Mouse (Mus musculus): ENCODE measurements around the gene Pgpep1l. TPM values are rescaled to one million over a fixed set of nuclear protein-coding genes. Genes with fewer than 3 reads are reported as not detected.

Gene Pgpep1l
- total and polyA plus RNA-seq, 2 experiments from 2014 or later: not detected

DNA sequence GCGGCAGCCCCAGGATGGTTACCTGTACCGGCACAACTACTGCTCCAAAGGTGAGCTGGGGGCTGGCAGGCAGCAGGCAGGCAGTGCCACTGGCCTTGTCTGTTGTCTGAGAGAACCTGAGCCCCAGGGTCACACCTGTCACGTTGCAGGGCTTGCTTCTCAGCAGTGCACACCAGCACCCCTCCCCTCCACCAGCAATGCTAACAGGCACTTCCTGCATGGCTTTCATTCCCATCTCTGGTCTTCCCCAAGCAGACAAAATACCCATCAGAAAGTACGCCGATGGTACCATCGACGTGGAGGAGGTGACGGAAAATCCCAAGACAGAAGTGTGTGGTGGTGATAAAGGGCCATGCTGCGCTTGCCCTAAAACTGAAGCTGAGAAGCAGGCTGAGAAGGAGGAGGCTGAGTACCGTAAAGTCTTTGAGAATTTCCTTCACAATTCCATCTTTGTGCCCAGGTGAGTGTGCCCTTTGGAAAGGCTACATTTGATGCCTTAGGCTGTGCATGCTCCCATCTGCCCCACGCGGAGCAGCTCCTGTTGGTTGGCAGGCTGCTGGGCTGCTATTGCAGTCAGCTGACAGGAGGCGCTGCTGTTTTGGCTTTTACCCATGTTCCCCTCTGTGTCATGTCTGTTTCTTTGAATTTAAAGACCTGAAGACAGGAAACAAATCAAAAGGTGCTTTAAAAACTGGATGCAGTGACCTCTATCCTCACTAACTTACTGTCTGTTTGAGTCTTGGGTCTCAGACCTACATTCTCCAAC, 74.2 kb downstream of the Pgpep1l start:
- H3K9me3 ChIP-seq (ENCODE audit: low read length): no peaks in the 10 kb centered on the region
- no peak overlapping the region for H3K9ac ChIP-seq (replicated peaks; ENCODE audit: low read length, poor library complexity, severe bottlenecking)
- WGBS: 96% methylated on average over 13 of the region's 13 CpGs
- peaks cover 54% of the 10 kb centered on the region for H3K36me3 ChIP-seq (ENCODE audit: insufficient read depth, low read length)
- no peak for TF ChIP-seq CTCF (IDR thresholded peaks at IDR 0.05)
- H3K27me3 ChIP-seq (ENCODE audit: insufficient read depth, low read length): no peaks in the 10 kb centered on the region
- ATAC-seq (ENCODE audit: low FRiP score) (no peak), DNase-seq (ENCODE audit: low spot score) (no peak)
- no peak overlapping the region for H3K27ac ChIP-seq (ENCODE audit: low read depth, low read length)
- H3K4me2 ChIP-seq (ENCODE audit: low read depth, low read length, poor library complexity, severe bottlenecking): no peak overlapping the region
- H3K4me1 ChIP-seq (ENCODE audit: insufficient read depth, low read length): no peaks in the 10 kb centered on the region
- no peak overlapping the region for H3K4me3 ChIP-seq (ENCODE audit: low read depth, low read length)

DNA sequence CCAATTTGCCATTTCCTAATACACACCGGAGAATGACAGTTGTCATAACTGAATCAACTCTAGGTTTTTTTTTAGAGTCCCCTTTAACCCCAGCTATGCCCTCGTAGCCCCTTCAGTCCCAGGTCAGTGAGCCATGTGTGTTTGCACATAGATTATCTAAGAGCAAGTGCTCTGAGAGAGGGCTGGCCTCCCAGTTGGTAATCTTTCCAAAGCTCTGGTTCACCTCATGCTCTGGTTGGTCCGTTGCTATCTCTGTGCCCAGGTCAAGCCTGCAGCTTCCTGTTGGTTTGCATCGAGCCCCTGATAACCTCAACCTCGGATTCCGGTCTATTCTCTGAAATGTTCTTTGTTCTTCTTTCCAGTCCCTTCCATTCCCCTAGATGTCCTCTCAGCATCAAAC, 74.8 kb downstream of the Pgpep1l start:
- no peak overlapping the region for H3K27ac ChIP-seq (ENCODE audit: low read depth, low read length)
- no peak for TF ChIP-seq CTCF (IDR thresholded peaks at IDR 0.05)
- no peak overlapping the region for H3K9ac ChIP-seq (replicated peaks; ENCODE audit: low read length, poor library complexity, severe bottlenecking)
- DNase-seq (ENCODE audit: low spot score) (no peak), ATAC-seq (ENCODE audit: low FRiP score) (no peak)
- peaks cover 56% of the 10 kb centered on the region for H3K36me3 ChIP-seq (ENCODE audit: insufficient read depth, low read length)
- no peaks in the 10 kb centered on the region for H3K4me1 ChIP-seq (ENCODE audit: insufficient read depth, low read length)
- no peak overlapping the region for H3K4me2 ChIP-seq (ENCODE audit: low read depth, low read length, poor library complexity, severe bottlenecking)
- WGBS: 90% methylated on average over 6 of the region's 6 CpGs
- H3K9me3 ChIP-seq (ENCODE audit: low read length): no peaks in the 10 kb centered on the region
- no peak overlapping the region for H3K4me3 ChIP-seq (ENCODE audit: low read depth, low read length)
- no peaks in the 10 kb centered on the region for H3K27me3 ChIP-seq (ENCODE audit: insufficient read depth, low read length)

Other genes with a start within 250 kb of the Pgpep1l start
- gene Fam169b, start 9.6 kb upstream of the Pgpep1l start, total RNA-seq (2014; rRNA removed): not detected in 2 replicates
- 0.26 TPM in 1 of 2 replicates, not detected in the other for gene Fam169b, start 9.6 kb upstream of the Pgpep1l start, polyA plus RNA-seq (2015; fragmentation: Nextera tagmentation; extraction: Ambion mirVana)